Mouse (Mus musculus) midbrain, embryonic 15.5 days (tissue): ENCODE results near the gene Arhgap30. TPM values are rescaled to one million over a fixed set of nuclear protein-coding genes. Genes with fewer than 3 reads are reported as not detected.
A peak's percentile ranks its signal among the peaks of the same experiment; 100 is the strongest.

Source experiments
- ATAC-seq: fragments of 200-750 bp; cut with Nextera tagmentation; replicated peaks from 2 replicates; pipeline ENCODE4 v1.8.0; 2017; ENCODE audit warnings: moderate TSS enrichment
- H3K27ac ChIP-seq: fragments of 300-500 bp; sonication (generic); 2 replicates; pipeline ENCODE4 v1.5.1; 2015; ENCODE audit warnings: mild to moderate bottlenecking, inconsistent platforms
- H3K27me3 ChIP-seq: fragments of 300-500 bp; sonication (generic); replicated peaks from 2 replicates; pipeline ENCODE4 v1.6.1; 2015; ENCODE audit warnings: inconsistent platforms
- H3K36me3 ChIP-seq: fragments of 300-500 bp; sonication (generic); replicated peaks from 2 replicates; pipeline ENCODE4 v1.6.1; 2015; ENCODE audit warnings: inconsistent platforms
- H3K4me1 ChIP-seq: fragments of 300-500 bp; sonication (generic); 2 replicates; pipeline ENCODE4 v1.6.1; 2015; ENCODE audit warnings: inconsistent platforms
- H3K4me2 ChIP-seq: fragments of 300-500 bp; sonication (generic); 2 replicates; pipeline ENCODE4 v1.6.1; 2015; ENCODE audit warnings: inconsistent platforms, mild to moderate bottlenecking, moderate library complexity
- H3K4me3 ChIP-seq: fragments of 300-500 bp; sonication (generic); 2 replicates; pipeline ENCODE4 v1.5.1; 2015; ENCODE audit warnings: mild to moderate bottlenecking, inconsistent platforms
- H3K9ac ChIP-seq: fragments of 300-500 bp; sonication (generic); 2 replicates; pipeline ENCODE4 v1.6.1; 2015; ENCODE audit warnings: mild to moderate bottlenecking, inconsistent platforms
- H3K9me3 ChIP-seq: fragments of 300-500 bp; sonication (generic); 2 replicates; pipeline ENCODE4 v1.6.1; 2016; ENCODE audit warnings: inconsistent platforms
- WGBS: fragments of 180-500 bp; shearing (Covaris S2); methylation state at CpG from one replicate; pipeline ENCODE4 v1.1.7; 2015; ENCODE audit warnings: mixed read lengths; 5-methylcytosine and 5-hydroxymethylcytosine counted together
- polyA plus RNA-seq: library from polyadenylated mRNA; unstranded; fragments of >200 nt; fragmentation: Nextera tagmentation; extraction: Ambion mirVana; gene quantifications from 2 replicates; pipeline ENCODE4 v1.2.1, GENCODE M21; 2015

The Arhgap30 gene
- polyA plus RNA-seq, 1 experiment from 2014 or later, result 0.66 TPM

DNA sequence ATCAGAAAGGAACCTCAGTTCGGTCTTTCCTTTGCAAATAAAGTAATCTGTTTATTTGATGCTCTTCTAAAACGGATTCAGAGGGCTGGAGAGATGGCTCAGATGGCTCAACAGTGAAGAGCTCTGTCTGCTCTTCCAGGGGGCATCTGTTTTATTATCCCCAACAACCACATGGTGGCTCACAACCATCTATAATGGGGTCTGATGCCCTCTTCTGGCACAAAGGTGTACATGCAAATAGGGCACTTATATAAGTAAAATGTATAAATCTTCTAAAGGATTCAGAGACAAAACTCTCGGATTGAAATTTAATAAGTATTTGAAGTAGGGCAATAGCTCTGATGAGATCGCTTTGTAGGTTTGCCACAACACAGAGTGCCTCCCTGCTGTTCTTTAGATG, 30.3 kb upstream of the Arhgap30 start:
- WGBS, result 73% methylated on average over 4 of the region's 4 CpGs
- H3K9ac ChIP-seq, result no peak overlapping the region
- H3K9me3 ChIP-seq, result no peaks in the 10 kb centered on the region

DNA sequence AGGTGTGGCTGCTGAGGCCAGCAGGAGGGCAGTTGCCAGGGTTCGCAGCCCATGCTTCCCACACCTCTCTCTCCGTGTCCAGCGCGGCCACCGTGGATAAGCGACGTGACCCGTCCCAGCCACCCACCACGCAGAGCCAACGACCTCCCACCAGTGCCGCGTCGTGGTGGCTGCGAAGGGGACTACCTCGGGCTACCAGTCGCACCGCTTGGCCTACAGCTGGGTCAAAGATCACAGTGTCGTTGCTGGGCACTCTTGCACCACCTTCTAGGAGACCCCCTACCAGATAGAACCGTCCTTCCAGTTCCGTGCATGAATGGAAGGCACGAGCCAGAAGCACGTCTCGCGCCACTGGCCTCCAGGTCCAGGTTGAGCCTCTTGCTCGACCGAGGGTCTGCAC, 28.5 kb upstream of the Arhgap30 start:
- 3% methylated on average over 26 of the region's 26 CpGs for WGBS
- Histone ChIP-seq H3K4me2 (peak overlapping the region; percentile 64), H3K27ac (peak overlapping the region; percentile 88), H3K9ac (peak overlapping the region; percentile 67), H3K36me3 (0 out of 2 replicates have a peak, but pooled peaks cover 2% of the 10 kb centered on the region), H3K27me3 (no peaks in the 10 kb centered on the region), H3K4me3 (peak overlapping the region; percentile 49), H3K4me1 (peaks cover 20% of the 10 kb centered on the region), H3K9me3 (no peaks in the 10 kb centered on the region)
- no peak for ATAC-seq

More for the DNA sequence above, 30.3 kb upstream of the Arhgap30 start:
- H3K36me3 ChIP-seq, result 0 out of 2 replicates have a peak, but pooled peaks cover 2% of the 10 kb centered on the region
- no peaks in the 10 kb centered on the region for H3K27me3 ChIP-seq
- peaks cover 20% of the 10 kb centered on the region for H3K4me1 ChIP-seq
- H3K27ac ChIP-seq, result no peak overlapping the region
- H3K4me2 ChIP-seq, result no peak overlapping the region
- no peak overlapping the region for H3K4me3 ChIP-seq
- no peak for ATAC-seq

GRCm38 (mm10) chr1:171360656-171361055, 28.1 kb upstream of the Arhgap30 start, which contains the start of gene Klhdc9:
Gene Klhdc9 (minus strand): TSS chr1:171360798.
- Histone ChIP-seq H3K4me1 (peaks cover 20% of the 10 kb centered on the region), H3K9me3 (no peaks in the 10 kb centered on the region), H3K9ac (peak within 1 kb of the TSS; percentile 67), H3K27me3 (no peaks in the 10 kb centered on the region), H3K4me3 (peak within 1 kb of the TSS; percentile 49), H3K36me3 (0 out of 2 replicates have a peak, but pooled peaks cover 2% of the 10 kb centered on the region), H3K27ac (peak within 1 kb of the TSS; percentile 88), H3K4me2 (peak within 1 kb of the TSS; percentile 64)
- under 1% methylated on average over 21 of the region's 21 CpGs for WGBS
- ATAC-seq, result peak; percentile 97

- WGBS, result 31% methylated on average over 16 of the region's 16 CpGs
- H3K9me3 ChIP-seq, result no peaks in the 10 kb centered on the region
- H3K4me3 ChIP-seq, result peak overlapping the region; percentile 49
- ATAC-seq, result peak; percentile 85
- H3K36me3 ChIP-seq, result 0 out of 2 replicates have a peak, but pooled peaks cover 2% of the 10 kb centered on the region
- no peaks in the 10 kb centered on the region for H3K27me3 ChIP-seq
- peak overlapping the region; percentile 67 for H3K9ac ChIP-seq
- H3K27ac ChIP-seq, result peak overlapping the region; percentile 88
- H3K4me2 ChIP-seq, result peak overlapping the region; percentile 64
- H3K4me1 ChIP-seq, result peaks cover 20% of the 10 kb centered on the region
Observed at GRCm38 (mm10) chr1:171361106-171362103, 27.3 kb upstream of the Arhgap30 start.

- H3K4me1 ChIP-seq, result peaks cover 8% of the 10 kb centered on the region
- no peak overlapping the region for H3K9ac ChIP-seq
- 65% methylated on average over 7 of the region's 7 CpGs for WGBS
- H3K9me3 ChIP-seq, result no peaks in the 10 kb centered on the region
- H3K27ac ChIP-seq, result no peak overlapping the region
- no peaks in the 10 kb centered on the region for H3K36me3 ChIP-seq
- 0 out of 2 replicates have a peak, but pooled peaks cover 5% of the 10 kb centered on the region for H3K27me3 ChIP-seq
- H3K4me3 ChIP-seq, result no peak overlapping the region
- no peak overlapping the region for H3K4me2 ChIP-seq
- no peak for ATAC-seq
Observed at GRCm38 (mm10) chr1:171365934-171366333, 22.8 kb upstream of the Arhgap30 start.

- no peak for ATAC-seq
- H3K27me3 ChIP-seq, result 0 out of 2 replicates have a peak, but pooled peaks cover 5% of the 10 kb centered on the region
- WGBS, result 44% methylated on average over 20 of the region's 20 CpGs
Observed at GRCm38 (mm10) chr1:171369845-171370556, 18.8 kb upstream of the Arhgap30 start, which contains the start of gene Nectin4. Gene Nectin4 (plus strand): TSS chr1:171370099.

DNA sequence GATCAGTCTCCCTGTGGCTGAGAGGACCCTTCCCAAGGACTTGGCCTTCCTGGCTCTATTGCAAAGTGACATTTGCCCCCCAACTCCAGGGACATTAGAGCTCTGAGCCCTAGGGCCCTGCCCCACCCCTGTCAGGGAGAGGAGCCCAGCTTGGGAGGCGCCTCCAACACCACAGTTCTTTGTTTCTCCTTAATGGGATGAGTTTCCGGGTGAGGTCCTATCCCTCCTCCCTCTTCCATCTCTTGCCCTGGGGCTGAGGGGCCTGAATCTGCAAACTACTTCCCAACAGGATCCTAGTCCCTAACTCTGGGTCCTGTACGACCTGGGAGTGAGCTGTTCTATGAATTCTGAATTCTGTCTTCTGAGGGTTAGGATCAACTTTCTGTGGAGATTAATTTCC, 15.9 kb upstream of the Arhgap30 start:
- Histone ChIP-seq H3K9me3 (no peaks in the 10 kb centered on the region), H3K4me2 (no peak overlapping the region), H3K27me3 (0 out of 2 replicates have a peak, but pooled peaks cover 5% of the 10 kb centered on the region), H3K4me1 (no peaks in the 10 kb centered on the region), H3K4me3 (no peak overlapping the region), H3K9ac (no peak overlapping the region), H3K27ac (no peak overlapping the region), H3K36me3 (no peaks in the 10 kb centered on the region)
- 60% methylated on average over 3 of the region's 3 CpGs for WGBS
- no peak for ATAC-seq

More at GRCm38 (mm10) chr1:171369845-171370556, 18.8 kb upstream of the Arhgap30 start, which contains the start of gene Nectin4:
- no peak within 1 kb of the TSS for H3K4me2 ChIP-seq
- H3K4me3 ChIP-seq, result no peak within 1 kb of the TSS
- H3K9me3 ChIP-seq, result no peaks in the 10 kb centered on the region
- H3K4me1 ChIP-seq, result no peaks in the 10 kb centered on the region
- no peak within 1 kb of the TSS for H3K27ac ChIP-seq
- H3K9ac ChIP-seq, result no peak within 1 kb of the TSS
- H3K36me3 ChIP-seq, result no peaks in the 10 kb centered on the region

GRCm38 (mm10) chr1:171373946-171374345, 14.8 kb upstream of the Arhgap30 start:
- ATAC-seq, result no peak
- H3K4me2 ChIP-seq, result no peak overlapping the region
- 0% methylated on average over 4 of the region's 4 CpGs for WGBS

GRCm38 (mm10) chr1:171375646-171376097, 13.1 kb upstream of the Arhgap30 start:
- no peaks in the 10 kb centered on the region for H3K9me3 ChIP-seq
- ATAC-seq, result no peak
- H3K4me1 ChIP-seq, result peaks cover 4% of the 10 kb centered on the region; the same call in 1 of the 2 replicates
- no peaks in the 10 kb centered on the region for H3K36me3 ChIP-seq
- H3K27me3 ChIP-seq, result no peaks in the 10 kb centered on the region
- H3K4me3 ChIP-seq, result no peak overlapping the region
- H3K4me2 ChIP-seq, result no peak overlapping the region
- 46% methylated on average over 9 of the region's 9 CpGs for WGBS
- H3K27ac ChIP-seq, result no peak overlapping the region
- no peak overlapping the region for H3K9ac ChIP-seq

More at GRCm38 (mm10) chr1:171373946-171374345, 14.8 kb upstream of the Arhgap30 start:
- no peak overlapping the region for H3K9ac ChIP-seq
- no peaks in the 10 kb centered on the region for H3K9me3 ChIP-seq
- 0 out of 2 replicates have a peak, but pooled peaks cover 5% of the 10 kb centered on the region for H3K27me3 ChIP-seq
- no peak overlapping the region for H3K4me3 ChIP-seq
- no peak overlapping the region for H3K27ac ChIP-seq
- no peaks in the 10 kb centered on the region for H3K36me3 ChIP-seq
- H3K4me1 ChIP-seq, result no peaks in the 10 kb centered on the region

- no peak for ATAC-seq
- 92% methylated on average over 6 of the region's 6 CpGs for WGBS
Observed at GRCm38 (mm10) chr1:171378298-171378697, 10.5 kb upstream of the Arhgap30 start.

DNA sequence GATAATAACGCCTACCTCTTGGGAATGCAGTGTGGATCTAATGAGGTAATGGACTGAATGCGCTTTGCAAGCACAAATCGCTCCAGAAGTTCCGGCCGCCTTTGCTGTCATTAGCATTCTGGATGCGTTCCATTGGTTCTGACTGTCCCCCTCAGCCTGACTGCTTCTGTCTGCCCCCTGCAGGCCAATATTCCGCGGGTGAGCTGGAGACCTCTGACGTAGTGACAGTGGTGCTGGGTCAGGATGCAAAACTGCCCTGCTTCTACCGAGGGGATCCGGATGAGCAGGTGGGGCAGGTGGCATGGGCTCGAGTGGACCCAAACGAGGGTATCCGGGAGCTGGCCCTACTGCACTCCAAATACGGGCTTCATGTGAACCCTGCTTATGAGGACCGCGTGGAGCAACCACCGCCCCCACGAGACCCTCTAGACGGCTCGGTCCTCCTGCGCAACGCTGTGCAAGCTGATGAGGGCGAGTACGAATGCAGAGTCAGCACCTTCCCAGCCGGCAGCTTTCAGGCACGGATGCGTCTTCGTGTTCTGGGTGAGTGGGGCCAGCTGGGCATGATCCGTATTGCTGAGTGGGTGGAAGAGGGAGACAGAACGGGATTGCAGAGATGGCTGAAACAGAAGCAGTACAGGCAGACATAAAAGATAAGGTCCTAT, 8.7 kb upstream of the Arhgap30 start:
- no peaks in the 10 kb centered on the region for H3K9me3 ChIP-seq
- peaks cover 4% of the 10 kb centered on the region; the same call in 1 of the 2 replicates for H3K4me1 ChIP-seq
- H3K36me3 ChIP-seq, result no peaks in the 10 kb centered on the region
- H3K4me3 ChIP-seq, result peak overlapping the region; percentile 37
- ATAC-seq, result peak; percentile 88
- H3K27ac ChIP-seq, result 0 out of 2 replicates have a peak overlapping the region, but pooled peaks have one; percentile 5
- 2% methylated on average over 31 of the region's 31 CpGs for WGBS
- peak overlapping the region; percentile 27 for H3K9ac ChIP-seq
- H3K27me3 ChIP-seq, result no peaks in the 10 kb centered on the region
- H3K4me2 ChIP-seq, result peak overlapping the region; percentile 53

More at GRCm38 (mm10) chr1:171378298-171378697, 10.5 kb upstream of the Arhgap30 start:
- peaks cover 4% of the 10 kb centered on the region; the same call in 1 of the 2 replicates for H3K4me1 ChIP-seq
- no peaks in the 10 kb centered on the region for H3K9me3 ChIP-seq
- H3K4me3 ChIP-seq, result no peak overlapping the region
- H3K27me3 ChIP-seq, result no peaks in the 10 kb centered on the region
- H3K36me3 ChIP-seq, result no peaks in the 10 kb centered on the region
- H3K4me2 ChIP-seq, result no peak overlapping the region
- H3K9ac ChIP-seq, result no peak overlapping the region
- H3K27ac ChIP-seq, result no peak overlapping the region
